Mouse (Mus musculus) neural tube, embryonic 11.5 days (tissue): ENCODE measurements at regions not wholly inside any gene's neighbourhood (a gene's known extent, or its start where the extent isn't known, plus 50 kb on each side); places are given as distances from the start of the nearest gene placed in this dataset.

Experiments used
- ATAC-seq: fragments of 200-750 bp; cut with Nextera tagmentation; 2 replicates; pipeline ENCODE4 v1.8.0; 2017; ENCODE audit warnings: moderate number of reproducible peaks, mild to moderate bottlenecking, moderate TSS enrichment, moderate library complexity; ENCODE audit not compliant: insufficient read depth, low FRiP score, low TSS enrichment
- DNase-seq: peaks from one replicate; pipeline ENCODE4 v3.0.0-alpha.2; 2015; ENCODE audit warnings: low spot score
- H3K27ac ChIP-seq: fragments of 300-500 bp; sonication (generic); 2 replicates; pipeline ENCODE4 v1.5.1; 2014; ENCODE audit warnings: low read depth, mild to moderate bottlenecking, low read length
- H3K27me3 ChIP-seq: fragments of 300-500 bp; sonication (generic); 2 replicates; pipeline ENCODE4 v1.6.1; 2014; ENCODE audit warnings: mild to moderate bottlenecking, low read length, mixed read lengths; ENCODE audit not compliant: control insufficient read depth, insufficient read depth
- H3K36me3 ChIP-seq: fragments of 300-500 bp; sonication (generic); 2 replicates; pipeline ENCODE4 v1.6.1; 2014; ENCODE audit warnings: mild to moderate bottlenecking, low read length, moderate library complexity, mixed read lengths; ENCODE audit not compliant: control insufficient read depth, insufficient read depth
- H3K4me1 ChIP-seq: fragments of 300-500 bp; sonication (generic); 2 replicates; pipeline ENCODE4 v1.6.1; 2014; ENCODE audit warnings: low read length, mixed read lengths; ENCODE audit not compliant: control insufficient read depth, insufficient read depth
- H3K4me2 ChIP-seq: fragments of 300-500 bp; sonication (generic); 2 replicates; pipeline ENCODE4 v1.6.1; 2014; ENCODE audit warnings: low read depth, mild to moderate bottlenecking, moderate library complexity
- H3K4me3 ChIP-seq: fragments of 300-500 bp; sonication (generic); 2 replicates; pipeline ENCODE4 v1.5.1; 2014; ENCODE audit warnings: low read depth, low read length
- H3K9ac ChIP-seq: fragments of 300-500 bp; sonication (generic); 2 replicates; pipeline ENCODE4 v1.6.1; 2014; ENCODE audit warnings: mild to moderate bottlenecking, low read length
- H3K9me3 ChIP-seq: fragments of 300-500 bp; sonication (generic); 2 replicates; pipeline ENCODE4 v1.6.1; 2016; ENCODE audit warnings: low read length; ENCODE audit not compliant: control insufficient read depth
- WGBS: fragments of 180-500 bp; shearing (Covaris S2); extraction: QIAGEN DNeasy Blood & Tissue Kit; methylation state at CpG from one replicate; pipeline ENCODE4 v1.1.7; 2014; 5-methylcytosine and 5-hydroxymethylcytosine counted together

- Histone ChIP-seq H3K27me3 (no peaks in the 10 kb centered on the region), H3K4me1 (no peaks in the 10 kb centered on the region), H3K36me3 (no peaks in the 10 kb centered on the region), H3K27ac (no peak overlapping the region), H3K9me3 (no peaks in the 10 kb centered on the region), H3K9ac (no peak overlapping the region), H3K4me2 (no peak overlapping the region), H3K4me3 (no peak overlapping the region)
- WGBS: 88% methylated on average over 7 of the region's 7 CpGs
- DNase-seq (no peak), ATAC-seq (no peak)
Observed at GRCm38 (mm10) chr16:65916831-65917230, 101.8 kb downstream of the Vgll3 start.

DNA sequence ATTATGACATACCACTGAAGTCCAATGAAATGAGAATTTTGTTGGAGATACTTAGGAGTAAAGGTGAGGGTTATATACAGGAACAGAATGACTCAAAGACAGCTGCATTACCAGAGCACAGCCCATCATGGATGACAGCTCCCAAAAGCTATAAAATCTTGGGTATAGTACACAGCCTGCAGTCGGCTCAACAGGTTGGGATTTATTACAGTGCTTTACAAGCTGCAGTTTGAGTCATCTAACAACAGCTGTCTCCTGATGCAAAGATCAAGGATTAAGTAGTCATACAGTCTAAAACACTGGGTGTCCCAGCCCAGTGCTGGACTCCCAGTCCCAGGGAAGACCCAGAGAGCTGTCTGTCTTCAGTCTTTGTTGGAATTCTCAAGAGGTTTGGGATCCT lies 110.9 kb downstream of the Vgll3 start:
- Histone ChIP-seq H3K9me3 (no peaks in the 10 kb centered on the region), H3K27ac (no peak overlapping the region), H3K9ac (no peak overlapping the region), H3K27me3 (no peaks in the 10 kb centered on the region), H3K4me1 (no peaks in the 10 kb centered on the region), H3K4me2 (no peak overlapping the region), H3K36me3 (no peaks in the 10 kb centered on the region), H3K4me3 (no peak overlapping the region)
- WGBS: 53% methylated on average over 1 of the region's 1 CpGs
- ATAC-seq (no peak; the same call in 1 of the 2 replicates), DNase-seq (no peak)

GRCm38 (mm10) chr16:65963829-65964228 lies 148.8 kb downstream of the Vgll3 start:
- ATAC-seq: no peak
- H3K27ac ChIP-seq: no peak overlapping the region
- H3K4me1 ChIP-seq: no peaks in the 10 kb centered on the region
- no peaks in the 10 kb centered on the region for H3K27me3 ChIP-seq
- DNase-seq: no peak
- H3K4me2 ChIP-seq: no peak overlapping the region
- WGBS: 83% methylated on average over 4 of the region's 4 CpGs
- H3K4me3 ChIP-seq: no peak overlapping the region
- H3K9ac ChIP-seq: no peak overlapping the region
- no peaks in the 10 kb centered on the region for H3K36me3 ChIP-seq
- H3K9me3 ChIP-seq: no peaks in the 10 kb centered on the region

GRCm38 (mm10) chr16:65964260-65964659 lies 149.2 kb downstream of the Vgll3 start:
- H3K4me3 ChIP-seq: no peak overlapping the region
- no peaks in the 10 kb centered on the region for H3K4me1 ChIP-seq
- no peak overlapping the region for H3K4me2 ChIP-seq
- H3K9me3 ChIP-seq: no peaks in the 10 kb centered on the region
- no peaks in the 10 kb centered on the region for H3K27me3 ChIP-seq
- 44% methylated on average over 1 of the region's 1 CpGs for WGBS
- ATAC-seq: no peak
- H3K36me3 ChIP-seq: no peaks in the 10 kb centered on the region
- H3K27ac ChIP-seq: no peak overlapping the region
- H3K9ac ChIP-seq: no peak overlapping the region
- peak; percentile 11 for DNase-seq

- ATAC-seq (no peak), DNase-seq (no peak)
- no peaks in the 10 kb centered on the region for H3K36me3 ChIP-seq
- H3K4me2 ChIP-seq: no peak overlapping the region
- H3K4me3 ChIP-seq: no peak overlapping the region
- H3K9ac ChIP-seq: no peak overlapping the region
- H3K9me3 ChIP-seq: no peaks in the 10 kb centered on the region
- no peaks in the 10 kb centered on the region for H3K27me3 ChIP-seq
- H3K4me1 ChIP-seq: no peaks in the 10 kb centered on the region
- no peak overlapping the region for H3K27ac ChIP-seq
- WGBS: 85% methylated on average over 4 of the region's 4 CpGs
Observed at GRCm38 (mm10) chr16:65977075-65977474, 162.0 kb downstream of the Vgll3 start.

DNA sequence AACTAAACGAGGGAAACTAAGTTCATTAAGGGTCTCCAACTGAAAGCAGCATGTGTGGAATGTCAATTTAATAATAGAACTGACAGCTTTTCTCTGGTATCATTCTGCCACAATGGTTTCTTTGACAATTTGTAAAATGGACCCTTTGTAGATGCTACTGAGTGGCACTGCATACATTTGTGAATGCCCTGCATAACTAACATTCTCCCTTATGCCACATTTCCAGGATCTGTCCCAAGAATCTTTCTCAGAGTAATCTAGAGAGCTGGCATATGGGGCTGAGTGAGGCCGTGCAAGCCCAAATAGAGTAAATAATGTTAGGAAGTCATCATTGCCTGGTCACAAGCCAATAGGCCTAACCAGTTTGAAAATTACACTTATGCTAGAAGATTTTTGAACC lies 172.1 kb downstream of the Vgll3 start:
- H3K27ac ChIP-seq: no peak overlapping the region
- H3K9ac ChIP-seq: no peak overlapping the region
- no peak overlapping the region for H3K4me2 ChIP-seq
- no peak for DNase-seq
- no peaks in the 10 kb centered on the region for H3K9me3 ChIP-seq
- no peaks in the 10 kb centered on the region for H3K27me3 ChIP-seq
- no peak overlapping the region for H3K4me3 ChIP-seq
- H3K36me3 ChIP-seq: no peaks in the 10 kb centered on the region
- WGBS: 60% methylated on average over 2 of the region's 2 CpGs
- H3K4me1 ChIP-seq: no peaks in the 10 kb centered on the region
- no peak for ATAC-seq

DNA sequence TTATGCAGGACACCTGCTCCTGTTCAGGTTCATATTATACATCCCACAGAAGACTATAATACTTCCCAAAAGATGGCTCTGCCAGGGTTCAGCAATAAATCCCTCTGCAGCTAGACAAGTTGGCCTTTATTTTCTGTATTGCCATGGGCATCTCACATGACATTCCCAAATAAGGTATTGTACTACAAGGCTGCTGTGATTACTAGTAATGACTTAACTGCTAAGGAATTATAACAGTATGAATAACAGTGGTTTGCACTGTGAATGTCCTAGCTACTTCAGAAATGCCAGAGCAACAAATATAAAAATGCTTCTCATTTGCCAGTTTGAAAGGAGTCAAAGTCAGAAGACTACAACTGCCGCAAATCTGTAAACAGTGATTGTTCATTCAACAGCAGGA lies 184.3 kb downstream of the Vgll3 start:
- no peak overlapping the region for H3K4me2 ChIP-seq
- no peak overlapping the region for H3K27ac ChIP-seq
- H3K4me3 ChIP-seq: no peak overlapping the region
- H3K9ac ChIP-seq: no peak overlapping the region
- no peaks in the 10 kb centered on the region for H3K36me3 ChIP-seq
- DNase-seq (no peak), ATAC-seq (no peak)
- WGBS: 89% methylated on average over 1 of the region's 1 CpGs
- H3K9me3 ChIP-seq: no peaks in the 10 kb centered on the region
- H3K4me1 ChIP-seq: no peaks in the 10 kb centered on the region
- no peaks in the 10 kb centered on the region for H3K27me3 ChIP-seq

DNA sequence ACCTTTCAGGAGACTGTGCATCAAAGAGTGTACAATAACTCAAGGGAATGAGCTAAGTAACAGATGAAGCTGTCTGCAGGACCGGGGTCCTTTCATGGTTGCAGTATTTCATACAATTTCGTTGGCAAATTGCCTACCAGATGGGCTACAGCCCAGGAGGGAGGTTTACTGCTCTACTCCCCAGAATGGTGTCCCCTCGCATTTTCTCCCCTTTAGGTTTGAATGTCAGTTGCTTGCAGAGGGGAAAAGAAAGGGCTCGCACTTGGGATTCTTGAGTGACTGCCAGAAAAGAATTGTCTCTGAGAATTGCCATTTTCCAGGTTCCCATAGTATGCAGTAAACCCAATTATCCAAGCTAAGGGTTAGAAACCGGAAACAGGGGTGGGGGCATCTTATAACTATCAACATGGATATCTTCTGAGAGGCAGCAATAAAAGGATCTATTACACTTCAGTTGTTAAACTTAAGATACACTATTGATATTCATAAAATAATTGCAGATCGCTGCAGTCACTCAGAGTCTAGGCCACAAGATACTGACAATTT lies 185.7 kb downstream of the Vgll3 start:
- DNase-seq: no peak
- 75% methylated on average over 6 of the region's 6 CpGs for WGBS

DNA sequence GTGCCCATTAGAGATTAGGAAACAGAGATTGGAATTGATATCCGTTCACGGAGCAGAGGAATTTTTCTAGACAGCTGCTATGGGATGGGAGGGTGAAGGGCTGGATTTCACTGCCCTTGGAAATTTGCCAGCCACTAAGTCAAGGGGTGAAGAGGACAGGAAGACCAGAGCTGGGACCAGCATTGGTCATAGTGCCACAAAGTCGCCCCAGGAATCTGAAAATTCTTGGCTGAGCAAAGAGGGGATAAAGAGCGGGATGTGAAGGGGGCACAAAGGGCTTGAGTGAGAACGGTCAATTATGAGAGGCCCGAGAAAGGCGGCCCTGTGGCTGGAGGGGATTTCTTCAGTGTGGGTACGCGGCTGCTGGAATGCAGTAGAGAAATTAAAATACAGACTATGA lies 189.6 kb downstream of the Vgll3 start:
- Histone ChIP-seq H3K27ac (no peak overlapping the region), H3K4me2 (no peak overlapping the region), H3K36me3 (no peaks in the 10 kb centered on the region), H3K9me3 (no peaks in the 10 kb centered on the region), H3K9ac (no peak overlapping the region), H3K4me1 (no peaks in the 10 kb centered on the region), H3K27me3 (no peaks in the 10 kb centered on the region), H3K4me3 (no peak overlapping the region)
- 87% methylated on average over 9 of the region's 9 CpGs for WGBS
- DNase-seq (no peak), ATAC-seq (no peak)

More for the DNA sequence above, 185.7 kb downstream of the Vgll3 start:
- no peaks in the 10 kb centered on the region for H3K27me3 ChIP-seq
- no peaks in the 10 kb centered on the region for H3K36me3 ChIP-seq
- H3K27ac ChIP-seq: no peak overlapping the region
- H3K4me2 ChIP-seq: no peak overlapping the region
- H3K9me3 ChIP-seq: no peaks in the 10 kb centered on the region
- H3K4me3 ChIP-seq: no peak overlapping the region
- no peaks in the 10 kb centered on the region for H3K4me1 ChIP-seq
- H3K9ac ChIP-seq: no peak overlapping the region
- no peak for ATAC-seq
